In genomic region chr1:21335836-21336235, GRCm38 (mm10) we compare ENCODE assay signal across 30 mouse cellular contexts. TPM values are rescaled to one million over a fixed set of nuclear protein-coding genes. Genes with fewer than 3 reads are reported as not detected.
"Had no signal": no experiment of that assay in that cellular context is flagged by ENCODE, and none has a peak within 500 bp of the region (broad histone marks: within the 10 kb centered on the region; RNA-seq: fewer than 3 reads in every experiment).

No protein-coding gene starts in this region.

- H3K27me3 ChIP-seq: kidney, embryonic 15.5 days; limb, embryonic 13.5 days; liver, embryonic 12.5 days; liver, embryonic 15.5 days; lung, embryonic 15.5 days; midbrain, embryonic 13.5 days; neural tube, embryonic 13.5 days had no signal

- H3K27ac ChIP-seq: kidney, embryonic 15.5 days; limb, embryonic 10.5 days; limb, embryonic 13.5 days; liver, embryonic 12.5 days; liver, embryonic 15.5 days; lung, embryonic 15.5 days; midbrain, embryonic 13.5 days; neural tube, embryonic 13.5 days had no signal

- H3K4me1 ChIP-seq: kidney, embryonic 15.5 days; limb, embryonic 10.5 days; limb, embryonic 13.5 days; lung, embryonic 15.5 days; midbrain, embryonic 13.5 days; neural tube, embryonic 13.5 days had no signal

- H3K36me3 ChIP-seq: kidney, embryonic 15.5 days; limb, embryonic 10.5 days; limb, embryonic 13.5 days; liver, embryonic 12.5 days; liver, embryonic 15.5 days; lung, embryonic 15.5 days; midbrain, embryonic 13.5 days; neural tube, embryonic 13.5 days had no signal

- ATAC-seq: inflammation-experienced regulatory T-cells, adult 6 months; intestine, embryonic 16.5 days; liver, embryonic 12.5 days; midbrain, embryonic 13.5 days; midbrain, embryonic 16.5 days had no signal

- H3K4me3 ChIP-seq: kidney, embryonic 15.5 days; limb, embryonic 10.5 days; limb, embryonic 13.5 days; liver, embryonic 12.5 days; liver, embryonic 15.5 days; lung, embryonic 15.5 days; midbrain, embryonic 13.5 days; myocyte; neural tube, embryonic 13.5 days had no signal

- DNase-seq: kidney, adult 2 months; kidney, postnatal 10 days; kidney, postnatal 36 days; layer of hippocampus, adult 9-11 months; liver; lung, adult 18-20 months; lung, postnatal 10 days; lung, postnatal 36 days; thymus, adult 2 months; thymus, postnatal 25 days had no signal

RNA-seq across cellular contexts. Expression of gene Khdc1a, which starts 13.6 kb away (rescaled TPM):
- total RNA-seq: layer of hippocampus, adult 18-20 months; layer of hippocampus, postnatal 25 days; left cerebral cortex, adult 18-20 months; left cerebral cortex, postnatal 25 days had no signal
- polyA plus RNA-seq: intestine, embryonic 16.5 days; kidney, embryonic 15.5 days; limb, embryonic 10.5 days; limb, embryonic 13.5 days; liver, embryonic 12.5 days; liver, embryonic 15.5 days; midbrain, embryonic 13.5 days; midbrain, embryonic 16.5 days; myocyte; neural tube, embryonic 13.5 days; small intestine, adult 2 months; stomach, embryonic 16.5 days; testis, adult 2 months had no signal

RNA-seq across cellular contexts. Expression of gene Khdc1c, which starts 32.3 kb away (rescaled TPM):
- total RNA-seq: layer of hippocampus, adult 18-20 months; layer of hippocampus, postnatal 25 days; left cerebral cortex, adult 18-20 months; left cerebral cortex, postnatal 25 days; neutrophil, adult 5-6 weeks had no signal
- polyA plus RNA-seq: inflammation-experienced regulatory T-cells, adult 6 months; intestine, embryonic 16.5 days; kidney, adult 2 months; kidney, embryonic 15.5 days; limb, embryonic 10.5 days; limb, embryonic 13.5 days; liver, embryonic 12.5 days; liver, embryonic 15.5 days; lung, embryonic 15.5 days; midbrain, embryonic 13.5 days; midbrain, embryonic 16.5 days; myocyte; neural tube, embryonic 13.5 days; small intestine, adult 2 months; stomach, embryonic 16.5 days; testis, adult 2 months; thymus, adult 2 months had no signal

RNA-seq across cellular contexts. Expression of gene Khdc1b, which starts 47.5 kb away (rescaled TPM):
- total RNA-seq: layer of hippocampus, adult 18-20 months; layer of hippocampus, postnatal 25 days; left cerebral cortex, adult 18-20 months; left cerebral cortex, postnatal 25 days had no signal
- polyA plus RNA-seq: kidney, adult 2 months; kidney, embryonic 15.5 days; limb, embryonic 10.5 days; liver, embryonic 12.5 days; liver, embryonic 15.5 days; myocyte; small intestine, adult 2 months; stomach, embryonic 16.5 days; testis, adult 2 months had no signal
